Mouse (Mus musculus) adipocyte (in vitro differentiated cells): ENCODE results near the gene 1700020D05Rik.
A peak's percentile ranks its signal among the peaks of the same experiment; 100 is the strongest.

Experiments used
- DNase-seq: peaks from one replicate; pipeline ENCODE4 v3.0.0-alpha.2; 2016; ENCODE audit warnings: low spot score

The 1700020D05Rik gene

GRCm38 (mm10) chr19:5503687-5504086 is at the start of gene 1700020D05Rik:
1700020D05Rik (minus strand) TSS chr19:5503787.
- DNase-seq = no peak

GRCm38 (mm10) chr19:5547471-5548056 is 44.0 kb upstream of the 1700020D05Rik start:
- no peak for DNase-seq

GRCm38 (mm10) chr19:5544031-5544430 is 40.4 kb upstream of the 1700020D05Rik start:
- DNase-seq = no peak

- DNase-seq = no peak
Measured at GRCm38 (mm10) chr19:5543362-5543761, 39.8 kb upstream of the 1700020D05Rik start.

GRCm38 (mm10) chr19:5538786-5539185 is 35.2 kb upstream of the 1700020D05Rik start:
- no peak for DNase-seq

DNA sequence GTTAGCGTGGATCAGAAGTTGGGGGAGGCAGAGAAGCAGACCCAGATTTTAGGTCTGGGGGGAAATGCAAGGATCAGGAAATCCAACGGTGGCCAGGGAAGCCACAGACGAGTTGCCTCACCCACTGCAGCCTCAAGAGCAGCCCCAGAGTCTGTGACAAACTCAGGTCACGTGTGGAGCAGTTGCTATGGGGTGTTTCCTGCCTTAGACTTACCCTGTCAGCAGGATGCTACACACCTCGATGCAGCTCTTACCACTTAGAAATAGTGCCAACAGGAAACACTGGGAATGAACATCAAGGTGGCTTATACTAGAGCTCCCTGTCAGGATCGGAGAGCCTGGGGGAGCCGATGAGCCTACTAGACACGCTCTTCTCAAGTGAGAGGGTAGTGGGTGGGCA is 28.9 kb upstream of the 1700020D05Rik start:
- no peak for DNase-seq

- no peak for DNase-seq
Measured at GRCm38 (mm10) chr19:5530138-5530524, 26.5 kb upstream of the 1700020D05Rik start.

DNA sequence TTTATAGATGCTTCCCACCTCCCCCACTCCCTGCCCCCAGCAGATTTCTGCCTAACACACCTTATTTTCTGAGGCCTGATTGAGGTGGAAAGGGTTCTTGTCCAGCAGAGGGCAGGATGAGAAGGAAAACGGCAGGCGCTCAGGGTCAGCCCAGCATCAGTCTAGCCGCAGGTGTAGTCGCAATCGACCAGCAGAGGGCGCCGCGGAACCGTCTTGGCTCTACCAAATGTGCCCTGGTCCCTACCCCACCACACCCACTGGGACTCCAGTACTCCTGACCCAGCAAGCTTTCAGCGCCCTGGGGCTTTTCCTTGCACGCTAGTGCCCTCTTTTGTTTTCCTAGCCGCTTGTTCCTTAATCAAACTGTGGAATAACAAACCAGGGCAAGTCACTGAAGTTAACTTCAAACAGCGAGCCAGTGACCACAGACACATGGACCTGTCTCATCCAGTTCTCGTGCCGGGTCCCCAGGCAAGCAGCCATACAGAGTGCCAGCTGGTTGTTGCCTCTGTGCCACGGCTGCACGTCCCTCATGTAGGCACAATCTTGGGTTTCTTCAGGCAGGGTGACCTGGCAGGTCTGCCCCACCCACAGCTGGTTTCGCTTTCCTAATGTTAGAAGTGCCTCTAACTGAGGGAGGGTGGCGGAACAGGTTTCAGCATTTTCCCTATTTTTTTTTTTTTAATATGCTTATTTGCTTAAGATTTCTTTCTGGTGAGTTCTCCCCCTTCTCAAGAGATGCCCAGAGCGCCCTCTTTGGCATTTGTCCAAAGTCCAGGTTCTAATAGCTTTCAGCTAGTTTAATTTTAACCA is 25.9 kb upstream of the 1700020D05Rik start:
- peak; percentile 96 for DNase-seq

GRCm38 (mm10) chr19:5525204-5525603 is 21.6 kb upstream of the 1700020D05Rik start:
- no peak for DNase-seq

- DNase-seq = no peak
Measured at GRCm38 (mm10) chr19:5518721-5519120, 15.1 kb upstream of the 1700020D05Rik start.

DNA sequence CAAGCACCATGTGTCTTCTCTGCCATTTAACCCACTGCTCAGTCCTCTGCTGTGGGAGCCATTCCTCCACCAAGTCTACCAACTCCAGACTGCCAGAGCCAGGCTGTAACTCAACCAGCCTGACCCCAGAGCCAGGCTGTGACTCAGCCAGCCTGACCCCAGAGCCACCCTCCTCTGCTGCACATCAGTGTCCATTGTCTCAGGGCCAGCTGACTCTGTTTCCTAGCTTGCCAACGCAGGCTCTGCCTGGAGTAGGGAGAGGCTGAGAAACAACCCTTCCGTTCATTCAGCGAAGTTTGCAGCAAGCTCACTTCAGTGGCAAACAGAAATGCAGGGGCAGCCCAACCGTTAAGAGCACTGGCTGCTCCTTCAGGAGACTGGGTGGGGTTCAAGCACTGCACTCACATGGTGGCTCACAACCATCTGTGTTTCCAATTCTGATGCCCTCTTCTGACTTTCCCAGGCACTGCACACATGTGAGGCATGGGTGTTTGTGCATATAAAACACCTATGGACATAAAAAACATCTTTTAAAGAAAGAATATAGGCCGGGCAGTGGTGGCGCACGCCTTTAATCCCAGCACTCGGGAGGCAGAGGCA is 13.4 kb upstream of the 1700020D05Rik start:
- no peak for DNase-seq

GRCm38 (mm10) chr19:5515840-5516777 is 12.5 kb upstream of the 1700020D05Rik start:
- no peak for DNase-seq

GRCm38 (mm10) chr19:5513005-5513349 is 9.4 kb upstream of the 1700020D05Rik start:
- DNase-seq = no peak

DNA sequence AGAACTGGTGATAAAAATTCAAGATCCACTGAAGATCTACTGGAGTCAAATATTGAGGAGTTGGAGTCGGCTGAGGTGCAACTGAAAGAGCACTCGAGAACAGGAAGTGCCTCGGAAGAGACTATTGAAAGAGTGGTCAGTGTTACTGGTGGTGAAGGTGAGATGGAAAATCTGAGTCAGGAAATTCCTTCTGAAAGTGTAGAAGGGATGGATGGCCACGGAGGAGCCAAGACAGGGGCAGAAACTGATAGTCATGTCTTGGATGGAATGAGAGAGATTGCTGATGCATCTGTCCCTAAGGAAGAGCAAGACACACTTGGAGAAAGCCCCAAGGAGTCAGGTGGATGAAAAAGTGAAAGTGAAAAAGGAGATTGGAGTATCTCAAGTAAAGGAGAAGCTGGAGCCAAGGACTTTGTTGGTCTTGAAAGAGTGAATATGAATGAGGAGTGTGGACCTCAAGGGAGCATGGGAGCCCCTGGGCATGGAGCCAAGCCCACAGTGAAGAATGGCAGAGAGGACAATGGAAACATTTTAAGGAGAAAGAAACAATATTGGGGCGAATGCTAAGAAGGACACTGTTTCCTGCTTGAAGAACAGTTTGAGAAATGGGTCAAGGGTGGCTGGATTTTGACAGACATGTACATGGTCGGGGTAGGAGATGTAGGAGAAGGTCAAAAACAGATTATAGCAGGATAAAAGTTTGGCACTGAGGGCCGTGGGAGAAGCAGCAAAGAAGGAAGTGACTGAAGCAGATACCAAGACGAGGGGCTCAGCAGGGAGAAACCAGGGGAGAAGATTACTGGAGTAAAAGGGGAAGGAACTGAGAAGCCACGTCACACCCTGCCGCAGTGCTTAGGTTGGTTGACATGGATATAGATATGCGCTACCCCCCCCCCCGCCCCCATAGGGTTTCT is 8.8 kb upstream of the 1700020D05Rik start:
- DNase-seq = no peak

DNA sequence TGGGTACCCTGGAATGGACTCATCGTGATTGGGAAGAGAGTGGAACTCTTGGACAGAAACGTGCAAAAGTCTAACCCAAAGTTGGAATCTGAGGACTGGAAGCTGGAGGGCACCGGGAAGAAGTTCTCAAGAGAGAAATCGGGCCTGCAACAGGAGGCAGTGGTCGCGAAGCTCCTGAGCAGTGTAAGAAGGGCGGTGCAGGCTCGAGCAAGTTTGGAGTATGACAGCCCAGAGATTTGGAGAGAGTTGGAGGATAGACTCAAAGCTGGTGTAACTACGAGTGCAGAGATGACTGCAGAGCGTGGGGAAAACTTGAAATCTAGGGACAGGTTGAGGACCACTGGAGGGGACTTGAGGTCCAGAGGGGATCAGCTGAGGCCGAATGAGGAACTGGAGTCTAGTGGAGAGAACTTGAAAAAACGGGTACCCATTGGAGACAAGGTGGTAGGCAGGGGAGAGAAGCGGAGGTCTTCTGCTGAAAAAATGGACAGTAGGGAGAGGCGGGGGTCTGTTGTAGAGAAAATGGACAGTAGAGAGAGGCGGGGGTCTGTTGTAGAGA is 7.6 kb upstream of the 1700020D05Rik start:
- no peak for DNase-seq

DNA sequence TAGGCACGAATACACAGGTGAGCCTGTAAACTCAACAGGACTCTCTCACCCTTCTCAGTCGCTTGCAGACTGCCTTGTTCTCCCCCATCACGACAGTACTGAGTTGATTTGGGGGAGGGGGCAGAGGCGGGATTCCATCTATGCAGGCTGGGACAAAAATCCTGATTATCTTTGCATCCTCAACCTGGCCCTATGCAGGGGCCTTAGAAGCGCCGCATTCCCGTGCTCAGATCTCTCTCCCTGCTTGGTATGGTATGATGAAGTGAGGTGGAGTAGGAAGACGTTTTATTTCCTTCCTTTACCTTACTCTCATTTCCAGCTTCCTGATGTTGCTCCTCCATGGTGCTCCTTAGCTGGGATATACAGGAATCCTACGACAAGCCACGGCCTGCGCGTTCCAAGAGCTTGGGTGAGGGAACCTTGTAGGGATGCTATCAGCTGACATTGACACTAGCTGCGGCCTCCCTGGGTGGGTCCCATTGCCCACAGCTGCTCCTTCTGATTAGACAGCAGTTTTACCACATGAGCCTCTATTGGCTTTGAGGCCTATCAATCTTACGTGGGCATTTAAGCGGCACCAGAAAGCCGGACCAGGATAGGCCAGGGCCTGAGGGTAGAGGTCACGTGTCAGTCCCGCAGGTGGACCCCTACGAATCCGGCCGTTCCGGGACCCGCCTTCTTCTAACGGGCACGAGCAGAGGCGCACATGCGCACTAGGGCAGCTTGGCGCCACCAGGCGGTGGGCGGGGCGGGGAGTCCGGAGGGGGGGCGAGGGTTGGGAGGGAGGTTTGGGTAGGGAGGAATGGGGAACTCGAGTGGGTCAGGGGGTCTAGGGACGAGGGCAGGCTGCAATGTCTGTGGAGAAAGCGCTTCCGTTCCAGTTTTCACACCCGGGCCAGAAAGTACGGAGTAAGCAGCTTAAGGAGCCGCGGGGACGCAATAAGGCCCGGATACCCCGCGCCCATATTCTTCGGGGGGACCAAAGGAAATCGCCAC is 6.7 kb upstream of the 1700020D05Rik start, which contains the start of gene Snx32:
Snx32 (minus strand) TSS at position 508 of the 996 bp plus-strand sequence.
- DNase-seq = peak; percentile 35

- no peak for DNase-seq
Measured at GRCm38 (mm10) chr19:5500330-5500875, 3.2 kb downstream of the 1700020D05Rik start.

DNA sequence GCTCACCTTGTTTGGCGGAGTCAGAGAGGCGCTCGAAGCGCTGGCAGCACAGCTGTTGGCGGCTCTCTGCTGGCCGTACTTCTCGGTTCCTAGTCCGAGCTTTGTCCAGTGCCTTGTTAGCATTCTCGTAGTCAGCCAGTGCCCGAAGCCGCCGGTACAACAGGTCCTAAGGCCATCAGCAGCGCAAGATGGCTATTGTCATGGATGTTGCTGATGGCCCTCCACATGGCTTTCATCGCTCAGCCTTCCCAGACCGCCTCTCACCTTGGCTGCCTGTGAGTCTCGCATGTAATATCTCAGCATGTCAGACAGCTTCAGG is 7.6 kb downstream of the 1700020D05Rik start:
- no peak for DNase-seq

GRCm38 (mm10) chr19:5495353-5496051 is 8.1 kb downstream of the 1700020D05Rik start:
- no peak for DNase-seq
